Mouse (Mus musculus) liver, adult 2 months (tissue): ENCODE data around the gene Prune2.

Experiments
- CTCF ChIP-seq: fragments of 200-500 bp; IDR thresholded peaks from 2 replicates; pipeline ENCODE4 v1.5.1; 2011; ENCODE audit warnings: low read depth, low read length, control low read depth
- POLR2A ChIP-seq: fragments of 200-500 bp; IDR thresholded peaks from 2 replicates; pipeline ENCODE4 v1.6.1; 2011; ENCODE audit warnings: low read length, control low read depth; ENCODE audit not compliant: insufficient read depth; ENCODE audit errors: extremely low read depth

DNA sequence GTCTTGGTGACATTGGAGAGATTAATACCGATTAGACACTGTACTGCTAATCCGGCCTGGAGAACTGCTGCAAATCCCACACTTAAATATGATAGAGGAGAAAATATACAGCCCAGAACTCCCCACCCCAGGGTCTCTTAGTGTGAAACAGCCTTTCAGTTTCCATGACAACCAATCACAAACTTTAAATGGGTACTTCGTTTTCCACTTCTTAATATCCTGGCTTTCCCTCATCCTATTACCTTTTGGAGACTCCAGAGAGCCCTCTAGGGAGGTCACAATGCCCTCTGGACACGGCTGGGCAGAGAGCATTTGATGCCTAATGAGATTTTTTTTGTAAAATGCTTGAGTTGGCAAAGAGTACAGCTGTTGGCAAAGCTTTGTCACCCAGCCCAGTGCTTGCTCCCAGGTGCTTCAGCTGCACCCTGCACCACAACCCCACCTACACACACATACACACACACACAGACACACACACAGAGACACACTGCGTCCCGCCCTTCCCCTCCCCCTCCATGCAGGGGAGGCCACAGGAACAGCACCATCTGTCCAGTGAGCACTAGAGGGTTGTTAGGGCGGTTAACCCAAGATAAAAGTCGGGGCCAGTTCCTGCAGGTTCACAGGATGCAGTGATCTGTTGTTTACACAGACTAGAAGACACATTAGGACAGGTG, 122.9 kb downstream of the Prune2 start:
- TF ChIP-seq POLR2A (no peak), CTCF (no peak)
